Mouse (Mus musculus): ENCODE results near the gene Elp4. TPM values are rescaled to one million over a fixed set of nuclear protein-coding genes. Genes with fewer than 3 reads are reported as not detected.

Elp4 gene
- total RNA-seq, 2 experiments from 2014 or later, result 0.38 to 1.6 TPM

DNA sequence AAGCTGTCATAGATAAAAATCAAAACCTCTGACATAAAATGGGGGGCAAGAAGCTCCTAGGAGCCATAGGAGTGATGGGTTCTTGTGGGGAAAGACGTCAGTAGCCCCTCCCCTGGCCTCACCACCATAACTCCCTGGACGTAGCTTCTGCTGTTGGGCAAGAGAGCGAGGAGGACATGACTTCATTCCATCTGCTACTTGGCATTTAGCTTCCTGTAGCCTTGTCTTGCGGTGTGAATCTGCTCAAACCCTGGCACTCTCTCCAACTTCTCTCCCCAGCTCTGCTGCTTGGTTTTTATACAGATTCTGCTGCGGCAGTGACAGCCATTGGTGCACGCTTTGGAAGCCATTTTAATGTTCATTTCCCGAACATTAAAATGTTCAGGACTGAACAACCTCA, 157.5 kb downstream of the Elp4 start:
- no peak for ATAC-seq (replicated peaks; ENCODE audit: low FRiP score, poor library complexity, severe bottlenecking)

DNA sequence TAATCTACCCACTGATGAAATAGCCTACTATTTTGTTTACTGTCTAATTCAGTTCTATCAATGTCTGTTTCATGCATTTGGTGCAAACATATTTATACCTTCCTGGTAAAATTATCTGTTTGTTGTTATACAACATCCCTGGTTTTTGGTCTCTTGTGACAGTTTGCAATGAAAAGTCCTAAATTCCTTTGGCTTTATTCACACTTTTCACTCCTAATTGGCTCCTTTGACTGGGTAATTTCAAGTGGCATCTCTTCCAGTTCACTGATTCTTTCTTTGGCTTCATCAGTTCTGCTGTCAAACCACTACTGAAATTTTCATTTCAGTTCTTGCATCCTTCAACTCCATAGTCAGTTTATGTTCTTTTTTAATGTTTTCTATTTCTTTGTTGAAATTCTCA, 168.2 kb downstream of the Elp4 start:
- ATAC-seq (replicated peaks; ENCODE audit: low FRiP score, poor library complexity, severe bottlenecking), result no peak

DNA sequence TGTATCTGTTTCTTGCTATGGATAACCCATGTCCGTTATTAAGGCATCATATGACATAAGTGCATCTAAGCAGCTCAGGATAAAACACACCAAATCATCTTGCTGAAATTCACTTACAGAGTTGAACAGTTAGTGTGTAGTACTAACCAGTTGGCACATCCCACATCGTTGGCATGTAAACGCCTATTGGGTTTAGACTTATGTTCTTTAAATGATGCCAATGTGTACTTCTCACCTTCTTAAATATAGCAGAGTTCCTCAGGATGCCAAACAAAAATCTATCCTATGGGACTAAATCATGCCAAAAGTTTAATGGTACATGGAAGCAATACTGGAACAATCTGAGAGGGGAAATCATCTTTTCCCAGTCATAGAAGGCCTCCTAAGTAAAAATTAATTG, 173.7 kb downstream of the Elp4 start:
- ATAC-seq (replicated peaks; ENCODE audit: low FRiP score, poor library complexity, severe bottlenecking), result no peak

DNA sequence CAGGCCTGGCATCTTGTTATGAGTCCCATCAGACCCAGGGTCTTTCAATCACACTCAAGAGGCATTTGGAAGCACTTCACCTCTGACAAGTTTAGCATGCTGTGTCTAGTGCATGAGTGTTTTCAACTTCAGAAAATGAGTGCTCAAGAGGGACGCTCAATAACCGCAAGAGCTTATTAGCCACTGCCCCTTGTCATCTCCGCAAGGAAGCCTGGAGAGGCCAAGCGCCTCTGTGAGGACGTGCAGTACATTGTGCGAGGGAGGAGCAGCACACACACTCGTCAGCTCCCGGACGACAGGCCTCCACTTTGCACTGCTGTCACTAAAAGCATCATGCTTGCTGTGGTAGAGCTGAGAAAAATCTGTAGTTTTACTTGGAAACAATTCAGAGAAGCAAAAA, 177.7 kb downstream of the Elp4 start:
- ATAC-seq (replicated peaks; ENCODE audit: low FRiP score, poor library complexity, severe bottlenecking), result no peak

DNA sequence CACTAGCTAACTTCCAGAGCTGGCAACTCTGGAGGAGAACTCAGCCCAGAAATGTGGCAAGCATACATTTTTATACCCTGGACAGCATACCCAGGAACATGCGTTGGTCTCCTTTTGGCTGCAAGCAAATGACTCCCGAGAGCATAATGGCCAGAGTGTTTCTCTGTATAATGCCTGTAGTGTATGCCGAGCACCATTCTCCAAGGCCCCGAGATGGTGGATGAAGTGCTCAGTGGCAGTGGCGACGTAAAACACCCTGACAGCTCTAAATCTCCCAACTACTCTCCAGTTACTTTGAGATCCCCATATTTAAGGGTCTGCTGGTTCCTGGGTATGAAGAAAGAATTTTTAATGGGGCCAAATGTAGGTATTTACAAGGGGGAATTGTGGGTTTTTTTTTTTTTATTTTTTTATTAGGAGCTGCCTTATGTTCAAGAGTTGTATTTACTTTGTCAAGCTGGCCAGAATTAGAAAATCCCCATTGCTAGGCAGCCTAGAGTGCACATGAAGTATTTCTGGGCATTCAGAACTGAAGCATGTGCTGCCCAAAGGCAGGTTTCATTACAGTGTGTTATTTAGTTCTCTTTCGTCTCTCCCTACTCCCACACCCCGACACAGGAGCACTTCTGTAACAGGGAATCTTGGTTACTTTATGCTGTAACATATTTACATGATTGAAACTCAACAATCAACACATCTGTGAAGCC, 188.8 kb downstream of the Elp4 start:
- no peak for ATAC-seq (replicated peaks; ENCODE audit: low FRiP score, poor library complexity, severe bottlenecking)

DNA sequence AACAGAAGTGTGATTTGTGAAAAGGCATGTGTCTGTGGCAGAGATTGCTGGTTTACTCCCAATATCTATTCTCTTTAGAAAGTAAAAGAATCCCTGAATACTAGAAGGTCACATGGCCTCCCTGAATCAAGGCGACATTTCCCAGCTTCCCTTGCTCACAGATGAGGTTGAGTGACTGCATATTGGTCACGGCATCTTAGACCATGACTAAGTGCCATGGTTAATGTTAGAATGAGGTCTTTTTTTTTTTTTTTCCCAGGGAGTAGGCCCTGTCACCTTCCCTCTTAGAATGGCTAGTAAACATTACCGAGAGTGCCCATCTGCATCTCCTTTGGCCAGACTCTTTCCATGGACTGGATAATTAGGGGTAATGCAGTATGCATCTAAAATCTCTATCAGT, 193.9 kb downstream of the Elp4 start:
- ATAC-seq (replicated peaks; ENCODE audit: low FRiP score, poor library complexity, severe bottlenecking), result no peak

DNA sequence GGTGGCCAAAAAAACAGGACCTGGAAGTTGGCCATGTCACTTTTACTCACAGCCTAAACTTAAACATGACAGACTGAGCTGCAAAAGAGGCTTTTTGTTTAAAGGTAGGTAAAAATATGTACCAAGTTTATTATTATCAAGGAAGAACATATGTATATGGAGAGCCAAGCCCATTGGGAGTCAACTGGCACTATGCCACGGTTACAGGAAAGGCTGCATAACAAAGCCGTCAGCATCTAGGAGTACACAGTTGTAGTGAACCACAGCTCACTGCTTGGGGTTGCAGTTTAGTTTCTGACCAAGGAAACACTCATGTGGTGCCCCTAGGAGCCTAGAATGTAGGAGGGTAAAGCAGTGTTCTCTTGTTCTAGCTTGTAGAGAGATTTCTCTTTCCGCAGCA, 195.2 kb downstream of the Elp4 start:
- ATAC-seq (replicated peaks; ENCODE audit: low FRiP score, poor library complexity, severe bottlenecking), result 0 out of 2 replicates have a peak, but pooled peaks have one; percentile 39

DNA sequence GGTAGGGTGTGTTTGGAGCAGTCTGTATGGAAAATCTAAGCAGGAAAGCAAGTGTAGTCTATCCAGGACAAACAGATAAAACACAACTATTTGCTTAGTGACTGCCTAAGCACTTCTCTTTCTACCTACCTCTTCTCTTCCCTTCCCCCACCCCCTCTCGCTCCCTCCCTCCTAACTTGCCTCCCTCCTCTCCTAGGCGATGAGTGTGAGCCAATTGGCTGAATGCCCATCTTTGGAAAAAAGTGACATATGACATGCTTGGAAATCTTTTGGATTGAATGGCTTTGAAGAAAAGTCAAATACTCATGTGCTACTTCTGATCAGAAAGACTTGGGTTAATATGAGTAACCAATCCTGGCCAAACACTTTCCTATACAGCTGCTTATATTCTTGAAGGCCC, 199.0 kb downstream of the Elp4 start:
- ATAC-seq (replicated peaks; ENCODE audit: low FRiP score, poor library complexity, severe bottlenecking), result no peak

DNA sequence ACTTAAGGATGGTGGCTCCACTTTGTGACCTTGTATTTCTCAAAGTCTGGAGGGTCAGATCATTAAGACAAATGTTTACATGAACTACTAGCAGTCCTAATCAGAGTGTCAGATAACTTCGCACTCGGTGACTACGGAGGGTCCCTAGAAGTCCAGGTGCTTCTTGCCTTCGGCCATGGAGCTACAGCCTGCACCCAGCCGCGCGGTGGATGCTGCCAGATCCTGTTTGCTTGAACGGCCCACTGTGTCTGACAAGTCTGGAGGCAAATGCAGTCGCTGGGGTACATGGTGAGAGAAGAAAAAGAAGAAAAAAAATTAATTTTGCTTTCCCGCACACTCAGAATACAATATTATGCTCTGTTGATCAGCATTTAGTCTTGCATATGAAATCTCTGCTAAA, 201.8 kb downstream of the Elp4 start:
- no peak for ATAC-seq (replicated peaks; ENCODE audit: low FRiP score, poor library complexity, severe bottlenecking)

DNA sequence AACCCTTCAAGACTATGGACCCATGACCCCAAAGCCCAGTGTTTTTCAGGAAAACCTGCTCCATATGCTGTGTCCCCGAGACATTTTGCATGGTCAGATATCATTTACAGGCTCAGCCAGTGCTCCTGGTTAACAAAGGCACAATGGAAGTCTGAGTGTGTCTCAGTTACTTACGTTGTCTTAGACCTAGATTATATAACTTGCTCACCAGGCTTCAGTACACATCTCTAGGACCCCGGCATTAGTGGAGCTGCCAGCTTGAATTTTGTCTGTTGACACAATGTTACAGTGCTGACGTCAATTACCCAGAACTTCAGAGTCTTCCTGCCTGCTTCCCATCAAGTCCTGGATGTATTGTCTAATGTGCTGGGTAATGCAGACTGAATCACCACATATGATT, 202.6 kb downstream of the Elp4 start:
- ATAC-seq (replicated peaks; ENCODE audit: low FRiP score, poor library complexity, severe bottlenecking), result no peak

DNA sequence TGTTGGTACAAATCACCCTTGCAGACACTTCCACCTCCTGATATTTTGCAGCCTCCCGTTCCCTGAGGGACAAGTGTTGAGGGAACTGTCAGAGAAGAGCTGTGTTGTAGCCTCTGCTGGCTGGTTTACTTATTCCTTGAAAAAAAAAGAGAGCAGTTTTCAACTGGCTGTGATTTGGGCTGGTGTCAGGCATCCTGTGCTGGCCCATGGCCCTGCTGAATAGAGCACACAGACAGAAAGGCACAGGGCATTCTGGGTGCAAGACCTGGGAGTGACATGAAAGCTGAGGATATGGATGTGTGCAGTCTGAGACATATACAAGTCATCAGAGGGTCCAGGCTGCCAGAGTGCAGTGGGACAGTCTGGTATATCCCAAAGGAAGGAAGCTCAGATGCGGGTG, 205.7 kb downstream of the Elp4 start:
- ATAC-seq (replicated peaks; ENCODE audit: low FRiP score, poor library complexity, severe bottlenecking), result no peak

DNA sequence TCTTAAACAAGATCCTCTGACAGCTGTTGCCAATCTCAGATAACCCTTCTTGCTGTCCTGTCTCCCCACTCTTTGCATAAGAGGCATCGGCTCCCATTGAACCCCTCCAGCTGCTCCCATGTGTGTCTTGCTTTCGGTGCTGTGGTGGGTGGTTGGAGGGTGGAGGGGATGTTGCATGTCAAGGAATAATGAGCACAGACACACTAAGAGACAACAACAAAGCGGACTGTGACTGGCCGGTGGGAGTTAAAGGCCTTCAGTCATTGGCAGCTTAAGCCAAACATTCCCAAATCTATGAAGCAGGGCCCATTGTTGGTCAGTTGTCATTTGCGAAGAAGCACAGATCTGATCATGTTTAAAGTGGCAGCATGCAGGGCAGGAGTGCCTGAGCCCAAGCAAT, 206.6 kb downstream of the Elp4 start:
- no peak for ATAC-seq (replicated peaks; ENCODE audit: low FRiP score, poor library complexity, severe bottlenecking)

DNA sequence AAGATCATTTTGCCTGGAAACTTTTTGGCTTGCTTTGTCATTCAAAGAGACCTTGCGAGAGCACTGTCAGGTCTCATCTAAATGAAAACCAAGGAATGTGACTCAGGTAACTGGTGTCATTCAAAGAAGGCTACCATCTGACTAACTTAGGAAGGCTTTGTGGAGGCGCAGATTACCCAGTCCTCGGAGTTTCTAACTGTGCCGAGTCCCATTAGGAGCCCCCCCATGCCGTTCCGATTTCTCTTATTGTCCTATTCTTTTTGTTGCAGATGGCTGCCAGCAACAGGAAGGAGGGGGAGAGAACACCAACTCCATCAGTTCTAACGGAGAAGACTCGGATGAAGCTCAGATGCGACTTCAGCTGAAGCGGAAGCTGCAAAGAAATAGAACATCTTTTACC, 213.1 kb downstream of the Elp4 start:
- ATAC-seq (replicated peaks; ENCODE audit: low FRiP score, poor library complexity, severe bottlenecking), result no peak

DNA sequence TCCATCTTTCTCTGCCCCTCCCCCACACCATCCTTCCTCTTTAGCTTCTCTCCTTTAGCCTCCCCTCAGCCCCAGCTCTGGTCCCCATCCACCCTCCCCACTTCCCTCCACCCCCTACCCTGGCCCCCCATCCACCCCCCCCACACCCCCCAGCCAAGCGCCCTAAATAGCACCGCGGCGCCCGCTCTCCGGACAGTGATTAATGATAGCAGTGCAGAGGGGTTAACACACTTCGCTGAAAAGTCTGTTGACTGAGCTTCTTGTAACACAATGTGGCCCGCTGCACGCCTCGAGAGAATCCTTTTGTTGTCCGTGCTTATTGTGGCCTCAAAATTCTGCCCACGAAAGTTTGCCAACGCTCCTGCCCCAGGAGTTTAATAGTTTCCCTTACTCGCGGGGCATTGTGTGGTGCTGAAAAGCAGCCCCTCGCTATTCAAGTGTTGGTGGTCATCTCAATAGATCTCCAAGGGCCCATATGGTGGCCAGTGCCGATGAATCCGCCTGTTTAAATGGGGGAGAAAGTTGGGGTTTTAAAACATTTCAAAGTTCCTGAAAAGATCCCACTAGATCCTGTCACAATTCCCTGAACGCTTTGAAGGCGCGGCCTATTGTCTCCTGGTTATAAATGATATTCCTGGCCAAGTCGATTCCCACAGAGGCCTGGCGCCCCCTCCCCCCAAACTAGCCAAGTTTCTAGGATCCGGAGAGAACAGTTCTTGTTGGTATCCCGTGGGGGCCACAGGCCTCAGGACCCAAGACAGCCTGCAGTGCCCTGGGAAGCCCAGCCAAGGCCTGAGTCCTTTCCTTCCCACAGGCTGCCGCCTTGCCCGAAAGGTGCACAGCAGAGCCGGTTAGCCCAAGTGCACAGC, 214.4 kb downstream of the Elp4 start:
- ATAC-seq (replicated peaks; ENCODE audit: low FRiP score, poor library complexity, severe bottlenecking), result no peak

DNA sequence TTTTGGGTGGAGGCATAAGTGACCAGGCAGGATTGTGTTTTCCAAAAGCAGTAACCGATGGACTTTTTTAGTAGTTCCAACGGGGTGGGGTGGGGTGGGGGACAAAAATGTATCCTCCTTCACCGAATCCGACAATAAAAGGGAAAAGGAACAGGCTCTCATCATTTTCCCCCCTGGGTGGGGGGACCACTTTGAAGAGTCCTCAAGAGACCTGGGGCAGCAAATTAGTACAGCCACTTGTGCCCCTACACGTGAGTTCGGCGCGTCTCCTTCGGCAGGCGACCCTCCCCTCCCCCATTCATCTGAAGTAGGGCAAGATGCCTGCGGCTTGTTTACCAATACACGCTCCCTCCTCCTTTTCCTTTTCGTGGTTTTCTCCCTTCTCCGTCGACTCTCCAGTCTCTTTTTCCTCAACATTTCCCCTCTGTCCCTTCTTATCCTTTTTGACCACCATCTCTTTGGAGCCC, 215.0 kb downstream of the Elp4 start:
- no peak for ATAC-seq (replicated peaks; ENCODE audit: low FRiP score, poor library complexity, severe bottlenecking)

DNA sequence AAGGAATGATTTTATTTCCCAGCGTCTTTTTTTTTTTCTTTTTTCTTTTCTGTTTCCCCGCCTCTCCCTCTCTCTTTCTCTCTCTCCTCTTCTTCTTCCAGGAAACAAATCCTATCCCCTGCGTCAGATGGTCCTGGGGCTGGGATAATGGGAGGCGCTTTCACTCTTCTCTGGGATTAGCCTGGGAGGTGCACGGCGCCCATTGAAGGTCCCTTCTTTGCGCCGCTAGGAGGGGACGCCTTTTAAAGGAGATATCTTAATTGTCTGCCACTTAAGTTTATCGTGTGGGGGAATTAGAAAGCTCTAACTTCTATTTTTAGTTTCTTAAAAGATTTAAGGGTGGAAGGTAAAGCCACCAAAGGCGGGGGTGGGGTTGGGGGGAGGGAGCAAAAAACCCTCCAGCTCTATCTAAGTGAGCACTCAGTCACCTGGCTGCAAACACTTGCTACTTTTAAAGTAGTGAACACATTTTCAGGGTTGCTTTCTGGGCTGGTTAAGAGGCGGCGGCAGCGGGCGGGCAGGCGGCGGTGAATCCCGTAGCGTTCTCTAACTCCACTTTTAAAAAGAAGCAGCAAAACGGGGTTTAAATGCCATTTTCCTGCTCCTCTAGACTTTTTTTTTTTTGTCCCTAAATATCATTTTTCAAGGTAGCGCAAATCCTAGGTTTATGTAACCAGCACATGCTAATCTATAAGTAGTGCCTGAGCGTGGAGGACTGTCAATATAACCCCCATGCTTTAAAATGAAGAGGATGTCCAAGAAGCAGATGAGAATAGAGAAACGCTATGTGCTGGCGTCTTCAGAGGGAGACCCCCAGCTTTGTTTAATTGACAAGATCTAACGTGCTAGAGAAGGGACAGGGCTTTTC, 215.7 kb downstream of the Elp4 start:
- no peak for ATAC-seq (replicated peaks; ENCODE audit: low FRiP score, poor library complexity, severe bottlenecking)

DNA sequence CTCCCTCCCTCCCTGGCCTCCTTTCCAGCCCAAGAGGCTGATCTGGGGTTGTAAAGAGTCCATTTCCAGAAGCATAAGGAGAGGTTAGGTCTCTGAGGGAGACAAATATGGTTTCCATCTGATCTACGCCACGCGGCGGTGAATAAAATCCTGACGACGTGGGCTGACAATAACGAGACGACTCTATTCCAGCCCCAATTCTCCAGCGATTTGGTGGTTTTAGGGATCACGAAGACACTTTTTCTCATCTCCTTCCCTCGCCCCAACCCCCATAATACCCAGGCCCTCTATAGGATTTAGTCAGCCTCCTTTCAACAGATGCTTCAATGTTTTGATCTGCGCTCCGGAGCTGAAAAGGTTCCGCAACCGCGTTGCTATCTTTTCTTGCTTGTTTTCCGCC, 216.4 kb downstream of the Elp4 start:
- ATAC-seq (replicated peaks; ENCODE audit: low FRiP score, poor library complexity, severe bottlenecking), result no peak

DNA sequence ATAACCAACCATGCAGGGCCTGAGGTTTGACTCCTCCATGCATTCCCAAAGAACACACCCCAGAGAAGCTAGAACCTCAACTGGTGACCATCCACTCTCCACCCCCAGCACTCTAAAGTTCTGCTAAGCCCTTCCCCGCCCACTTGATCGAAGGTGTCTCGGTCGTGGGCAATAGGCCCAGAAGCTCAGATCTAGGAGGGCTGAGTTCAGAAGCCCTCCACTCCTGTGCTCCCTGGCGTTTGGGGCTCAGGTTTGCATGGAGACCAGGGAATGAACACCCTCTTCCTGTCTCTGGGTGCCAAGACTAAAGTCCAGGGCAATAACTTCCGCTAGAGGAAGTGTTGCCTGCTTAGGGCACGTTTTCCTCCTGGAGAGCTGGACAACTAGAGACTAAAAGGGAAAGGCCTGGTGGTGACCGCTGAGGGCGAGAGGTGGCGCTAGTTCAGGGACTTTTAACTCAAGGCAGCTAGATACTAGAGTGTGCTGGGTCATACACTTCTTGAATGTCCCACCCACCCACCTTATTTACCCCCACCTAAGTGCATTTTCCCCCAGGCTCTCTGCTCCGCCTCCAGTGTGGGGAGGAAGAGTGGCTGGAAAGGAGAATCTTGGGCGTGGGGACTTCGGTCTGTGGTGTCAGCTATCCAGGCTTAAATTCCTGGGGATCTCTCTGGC, 216.9 kb downstream of the Elp4 start:
- ATAC-seq (replicated peaks; ENCODE audit: low FRiP score, poor library complexity, severe bottlenecking), result no peak

DNA sequence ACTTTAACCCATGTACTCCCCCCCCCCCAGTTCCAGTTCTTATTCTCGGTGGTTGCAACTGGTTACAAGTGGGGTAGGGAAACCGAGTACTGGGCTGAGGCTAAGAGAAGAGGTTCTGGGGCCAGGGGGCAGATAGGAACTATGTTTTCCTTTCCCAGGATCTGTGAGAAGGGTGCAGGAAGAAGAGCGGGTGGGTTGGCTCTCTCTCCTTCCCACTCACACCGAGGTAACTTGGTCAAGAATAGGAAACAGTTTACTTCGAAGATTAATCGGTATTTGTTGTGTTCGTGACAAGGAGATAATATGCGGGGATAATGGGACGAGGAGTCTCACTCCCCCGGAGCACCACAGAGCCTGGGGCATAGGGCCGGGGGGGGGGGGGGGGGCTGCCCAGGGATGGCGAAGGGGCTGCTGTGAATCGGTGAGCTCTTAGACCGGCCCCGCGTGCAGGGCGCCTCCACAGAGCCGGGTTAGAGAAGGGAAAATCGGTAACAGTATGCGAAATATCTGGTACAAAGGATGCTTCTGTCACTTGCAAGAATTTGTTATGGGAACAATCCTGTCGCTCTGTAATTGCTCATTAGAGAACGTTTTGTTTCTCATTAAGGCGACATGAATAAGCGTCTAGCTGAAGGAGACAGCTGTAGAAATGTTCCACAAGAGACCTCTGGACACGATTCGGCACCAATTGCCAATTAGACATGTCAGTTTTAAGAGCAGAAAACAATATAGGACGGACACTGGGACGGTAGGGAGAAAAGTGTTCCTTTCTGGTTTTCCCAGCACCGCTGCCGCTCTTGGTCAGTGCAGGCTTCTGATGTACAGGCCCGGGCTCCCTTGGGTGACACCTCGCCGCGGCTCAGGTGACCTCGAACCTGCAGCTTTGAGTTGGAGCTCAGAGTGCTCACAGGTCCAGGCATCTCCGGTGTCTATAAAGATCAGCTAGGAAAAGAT, 217.7 kb downstream of the Elp4 start:
- no peak for ATAC-seq (replicated peaks; ENCODE audit: low FRiP score, poor library complexity, severe bottlenecking)
